Mouse (Mus musculus): ENCODE data around the gene Ipmk.
"Not testable (repeated sequence)": the region's sequence is repeated elsewhere in the genome, so short reads cannot be mapped to it uniquely, and the experiment has no call there.

Ipmk gene

DNA sequence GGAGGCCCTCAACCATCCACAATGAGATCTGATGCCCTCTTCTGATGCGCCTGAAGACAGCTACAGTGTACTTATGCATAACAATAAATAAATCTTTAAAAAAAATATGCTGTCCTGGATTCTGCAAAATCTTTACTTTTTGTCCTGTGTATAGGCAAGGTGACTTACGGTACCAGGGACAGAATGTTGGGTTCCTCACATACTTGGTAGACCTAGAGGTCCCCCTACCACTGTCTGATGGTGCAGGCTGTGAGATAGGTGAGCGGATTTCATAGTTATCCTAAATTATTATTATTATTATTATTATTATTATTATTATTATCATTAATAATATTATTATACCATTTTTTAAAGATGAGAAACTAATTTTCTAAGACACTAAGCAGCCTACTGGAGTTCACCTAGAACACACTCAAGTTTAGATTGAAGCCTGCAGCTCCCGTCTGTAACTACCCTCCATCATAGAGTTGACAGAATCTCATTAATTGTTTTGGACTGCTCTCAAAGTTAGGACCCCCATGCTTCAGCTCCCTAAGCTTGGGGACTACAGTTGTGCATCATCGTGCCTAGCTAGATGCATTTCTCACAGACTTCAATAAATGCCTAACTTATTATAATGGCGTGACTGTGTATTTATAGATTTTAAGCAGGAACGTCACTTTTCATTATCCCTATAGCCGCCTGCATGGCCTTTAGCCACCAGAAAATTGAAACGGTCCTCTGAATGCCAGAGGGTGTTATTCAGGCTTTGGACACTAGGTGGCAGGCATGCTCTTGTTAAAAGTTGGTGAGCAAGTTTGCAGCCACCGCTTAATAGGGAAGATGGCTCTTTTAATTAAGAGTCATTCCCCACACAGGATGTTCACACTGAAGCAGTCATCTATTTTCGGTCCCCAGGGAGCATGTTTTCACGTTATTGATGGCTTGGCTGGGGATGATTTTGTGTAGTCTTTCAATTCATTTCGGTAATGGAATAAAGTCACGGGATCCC lies 74.8 kb downstream of the Ipmk start:
- peak; percentile 73 to 86 for DNase-seq (ENCODE audit: low spot score in 2 of 2)

DNA sequence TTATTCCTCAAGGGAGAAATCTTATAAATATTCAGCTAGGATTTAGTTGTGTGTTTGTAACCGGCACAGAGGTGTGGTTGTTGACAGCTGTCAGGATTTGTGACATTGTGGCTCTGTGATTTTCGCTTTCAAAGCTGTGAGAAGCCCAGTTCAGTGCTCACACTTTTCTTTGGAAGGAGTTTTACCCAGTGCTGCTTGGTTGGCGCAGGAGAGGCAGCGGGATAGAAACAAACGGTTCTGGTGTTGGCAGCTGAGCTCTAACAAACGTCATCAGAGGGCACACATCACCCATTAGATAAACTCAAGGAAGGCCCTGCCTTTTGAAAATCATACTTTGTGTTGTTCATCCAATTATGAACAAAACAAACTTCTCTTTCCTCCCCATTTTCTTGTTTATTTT lies 79.2 kb downstream of the Ipmk start:
- DNase-seq (ENCODE audit: low spot score in 2 of 2) = no peak

DNA sequence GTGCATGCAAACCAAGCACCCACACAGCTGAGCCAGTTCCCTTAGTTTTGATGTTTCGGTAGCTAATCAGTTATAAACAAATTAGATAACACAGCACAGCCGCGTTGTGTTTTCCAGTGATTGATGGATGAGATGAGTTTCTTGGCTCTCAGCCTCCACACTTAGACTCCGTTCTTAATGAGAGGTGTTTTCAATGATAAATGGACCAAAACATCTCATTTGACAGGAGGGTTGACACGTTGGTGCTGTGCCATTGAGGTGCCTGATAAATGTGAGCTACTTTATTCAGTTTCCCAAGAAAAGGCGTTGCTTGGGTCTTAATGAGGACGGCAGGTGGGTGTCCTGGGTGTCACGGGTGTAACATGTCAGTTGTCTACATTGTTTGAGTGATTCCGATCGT lies 79.8 kb downstream of the Ipmk start:
- no peak for DNase-seq (ENCODE audit: low spot score in 2 of 2)

DNA sequence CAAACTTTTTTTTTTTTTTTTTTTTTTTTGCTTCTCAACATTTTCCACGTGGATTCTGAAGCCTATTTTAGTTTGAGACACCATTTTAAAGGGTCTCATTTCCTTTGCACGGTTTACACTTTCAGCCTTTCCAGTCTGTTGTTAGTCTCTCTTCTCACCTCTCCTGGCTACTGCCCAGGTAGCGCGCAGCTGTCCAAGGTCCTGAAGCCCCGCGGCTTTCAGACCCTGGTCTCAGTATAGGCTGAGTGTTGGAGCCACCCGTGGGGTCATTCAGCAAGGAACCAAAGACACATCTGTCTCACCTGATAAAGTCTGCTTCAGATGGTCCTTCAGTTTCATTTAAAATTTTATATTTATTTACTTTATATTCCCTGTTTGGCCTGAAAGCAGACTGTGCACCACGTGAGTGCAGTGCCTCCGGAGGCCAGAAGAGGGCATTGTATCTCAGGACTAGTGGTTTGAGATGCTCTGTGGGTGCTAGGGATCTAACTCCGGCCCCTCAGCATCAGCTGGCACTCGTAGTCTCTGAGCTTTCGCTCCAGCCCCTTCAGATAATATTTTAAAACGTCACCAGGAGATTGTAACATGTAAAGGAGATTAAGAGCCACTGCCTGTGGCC lies 80.8 kb downstream of the Ipmk start:
- no peak for DNase-seq (ENCODE audit: low spot score in 2 of 2)

DNA sequence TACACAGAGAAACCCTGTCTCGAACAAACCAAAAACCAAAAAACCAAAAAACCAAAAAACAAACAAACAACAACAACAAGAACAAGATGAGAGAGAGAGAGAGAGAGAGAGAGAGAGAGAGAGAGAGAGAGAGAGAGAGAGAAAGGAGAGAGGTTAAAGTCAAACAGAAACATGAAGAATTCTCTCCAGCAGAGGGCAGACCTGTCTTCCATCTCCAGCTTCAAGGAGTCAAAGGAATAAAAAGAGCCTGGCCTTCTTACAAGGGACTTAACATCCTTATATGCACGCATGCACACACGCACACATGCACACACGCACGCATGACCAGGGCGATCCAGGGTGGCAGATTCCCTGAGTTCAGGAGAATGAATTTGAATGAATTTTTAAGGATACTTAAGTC lies 83.1 kb downstream of the Ipmk start:
- DNase-seq (ENCODE audit: low spot score in 2 of 2) = no peak

DNA sequence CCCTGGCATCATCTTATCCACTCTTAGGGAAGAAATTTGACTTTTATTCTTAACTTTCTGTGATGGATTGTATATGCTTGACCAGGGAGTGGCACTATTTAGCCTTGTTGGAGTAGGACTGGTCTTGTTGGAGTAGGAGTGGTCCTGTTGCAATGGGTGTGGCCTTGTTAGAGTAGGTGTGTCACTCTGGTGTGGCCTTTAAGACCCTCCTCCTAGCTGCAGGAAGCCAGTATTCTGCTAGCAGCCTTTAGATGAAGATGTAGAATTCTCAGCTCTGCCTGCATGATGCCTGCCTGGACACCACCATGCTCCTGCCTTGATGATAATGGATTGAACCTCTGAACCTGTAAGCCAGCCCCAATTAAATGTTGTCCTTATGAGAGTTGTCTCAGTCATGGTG lies 95.5 kb downstream of the Ipmk start:
- no peak for DNase-seq (ENCODE audit: low spot score in 2 of 2)

DNA sequence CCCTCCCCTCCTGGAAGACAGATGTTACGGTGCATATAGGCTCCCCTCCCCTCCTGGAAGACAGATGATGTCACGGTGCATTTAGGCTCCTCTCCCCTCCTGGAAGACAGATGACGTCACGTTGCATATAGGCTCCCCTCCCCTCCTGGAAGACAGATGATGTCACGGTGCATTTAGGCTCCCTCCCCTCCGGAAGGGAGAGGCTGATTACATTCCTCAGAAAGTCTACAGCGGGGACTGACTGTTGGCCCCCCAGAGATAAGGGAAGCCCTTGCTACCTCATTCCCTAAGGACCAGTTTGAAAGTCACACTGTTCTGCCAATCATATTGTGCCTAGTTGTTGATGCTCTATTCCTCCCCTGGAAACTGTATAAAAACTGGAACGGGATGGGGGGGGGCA lies 100.1 kb downstream of the Ipmk start:
- no peak for DNase-seq (ENCODE audit: low spot score in 2 of 2)

- DNase-seq (ENCODE audit: low spot score in 2 of 2) = no peak
These were observed 100.7 kb downstream of the Ipmk start for GRCm38 (mm10) chr10:71448284-71448683.

- no peak for DNase-seq (ENCODE audit: low spot score in 2 of 2)
These were observed 107.8 kb downstream of the Ipmk start for GRCm38 (mm10) chr10:71455355-71455754.

- not testable (repeated sequence) for DNase-seq (ENCODE audit: low spot score in 2 of 2)
These were observed 114.8 kb downstream of the Ipmk start for GRCm38 (mm10) chr10:71462371-71462770.

GRCm38 (mm10) chr10:71464417-71464816 lies 116.9 kb downstream of the Ipmk start:
- no peak for DNase-seq (ENCODE audit: low spot score in 2 of 2)

GRCm38 (mm10) chr10:71468315-71468714 lies 120.8 kb downstream of the Ipmk start:
- DNase-seq (ENCODE audit: low spot score in 2 of 2) = no peak

GRCm38 (mm10) chr10:71469751-71470150 lies 122.2 kb downstream of the Ipmk start:
- DNase-seq (ENCODE audit: low spot score in 2 of 2) = no peak

- DNase-seq (ENCODE audit: low spot score in 2 of 2) = no peak
These were observed 124.5 kb downstream of the Ipmk start for GRCm38 (mm10) chr10:71472033-71472432.

GRCm38 (mm10) chr10:71473590-71473989 lies 126.0 kb downstream of the Ipmk start:
- no peak for DNase-seq (ENCODE audit: low spot score in 2 of 2)

- peak in 1 of 2 experiments; percentile 49 for DNase-seq (ENCODE audit: low spot score in 2 of 2)
These were observed 129.0 kb downstream of the Ipmk start for GRCm38 (mm10) chr10:71476471-71477080.

DNA sequence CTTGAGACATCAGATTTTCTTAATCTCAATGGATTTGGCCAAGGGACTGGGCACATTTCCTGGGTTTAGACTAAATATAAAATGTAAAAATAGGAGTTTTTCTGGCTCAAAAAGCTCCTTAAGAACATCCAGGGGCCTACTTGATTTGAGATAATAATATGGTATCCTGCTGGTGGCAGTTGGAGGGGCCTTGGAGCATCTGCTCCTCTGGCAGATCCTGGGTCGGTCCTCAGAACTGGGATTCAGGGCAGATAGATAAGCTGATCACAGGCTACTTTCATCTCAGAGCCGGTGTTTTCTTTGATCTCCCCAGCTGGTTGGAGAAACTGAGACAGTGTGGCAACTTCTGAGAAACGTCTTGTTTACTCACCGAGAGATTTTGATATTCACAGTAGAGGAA lies 129.6 kb downstream of the Ipmk start:
- no peak for DNase-seq (ENCODE audit: low spot score in 2 of 2)

GRCm38 (mm10) chr10:71479700-71480325 lies 132.2 kb downstream of the Ipmk start:
- peak; percentile 86 to 91 for DNase-seq (ENCODE audit: low spot score in 2 of 2)

All from cerebellum, postnatal 4 days (tissue).